Mouse (Mus musculus) myocyte (in vitro differentiated cells): ENCODE data around the gene Anxa11. TPM values are rescaled to one million over a fixed set of nuclear protein-coding genes. Genes with fewer than 3 reads are reported as not detected.

Source experiments
- H3K27me3 ChIP-seq: one replicate; pipeline ENCODE4 v1.6.1; 2011; ENCODE audit not compliant: control insufficient read depth, insufficient read depth, insufficient read length
- H3K36me3 ChIP-seq: one replicate; pipeline ENCODE4 v1.6.1; 2011; ENCODE audit not compliant: control insufficient read depth, insufficient read depth
- H3K4me2 ChIP-seq: one replicate; pipeline ENCODE4 v1.6.1; 2011; ENCODE audit warnings: low read depth, control low read depth
- H3K4me3 ChIP-seq: one replicate; pipeline ENCODE4 v1.5.1; 2011; ENCODE audit warnings: mild to moderate bottlenecking, control low read depth, moderate library complexity
- H3K79me2 ChIP-seq: one replicate; pipeline ENCODE4 v1.6.1; 2011; ENCODE audit not compliant: control insufficient read depth, insufficient read depth
- H3ac ChIP-seq: one replicate; pipeline ENCODE4 v1.6.1; 2011; ENCODE audit not compliant: control insufficient read depth, insufficient read length
- CEBPB ChIP-seq: IDR thresholded peaks from 2 replicates; pipeline ENCODE4 v1.6.1; 2011; ENCODE audit warnings: mild to moderate bottlenecking, moderate library complexity; ENCODE audit not compliant: poor library complexity, insufficient read depth, severe bottlenecking
- E2F4 ChIP-seq: IDR thresholded peaks from one replicate; pipeline ENCODE4 v1.6.1; 2011; ENCODE audit warnings: mild to moderate bottlenecking, control low read depth, moderate library complexity; ENCODE audit not compliant: insufficient read depth
- MAX ChIP-seq: IDR thresholded peaks from one replicate; pipeline ENCODE4 v1.6.1; 2011; ENCODE audit warnings: low read depth, mild to moderate bottlenecking, control low read depth
- MYOD1 ChIP-seq, 3 experiments: IDR thresholded peaks; one replicate each; pipeline ENCODE4 v1.6.1; 2011; ENCODE audit warnings: control low read depth in 2 of 3, low read depth in 2 of 3, mild to moderate bottlenecking in 2 of 3, moderate library complexity in 1 of 3; ENCODE audit not compliant: insufficient read length in 2 of 3, control insufficient read depth in 1 of 3
- MYOG ChIP-seq, 3 experiments: IDR thresholded peaks; one replicate each; pipeline ENCODE4 v1.6.1; 2011; ENCODE audit warnings: control low read depth in 2 of 3, low read depth in 2 of 3, mild to moderate bottlenecking in 2 of 3; ENCODE audit not compliant: insufficient read length in 2 of 3, control insufficient read depth in 1 of 3, insufficient read depth in 1 of 3
- POLR2A ChIP-seq: IDR thresholded peaks from one replicate; pipeline ENCODE4 v1.6.1; 2011; ENCODE audit warnings: low read depth, mild to moderate bottlenecking, control low read depth, moderate library complexity; ENCODE audit not compliant: insufficient read length
- POLR2AphosphoS2 ChIP-seq: IDR thresholded peaks from one replicate; pipeline ENCODE4 v1.6.1; 2011; ENCODE audit warnings: low read depth, control low read depth; ENCODE audit not compliant: insufficient read length
- REST ChIP-seq: IDR thresholded peaks from one replicate; pipeline ENCODE4 v1.6.1; 2011; ENCODE audit warnings: mild to moderate bottlenecking, control low read depth, moderate library complexity; ENCODE audit not compliant: insufficient read depth, insufficient read length
- SRF ChIP-seq: IDR thresholded peaks from one replicate; pipeline ENCODE4 v1.6.1; 2011; ENCODE audit warnings: low read depth; ENCODE audit not compliant: control insufficient read depth, insufficient read length
- TCF12 ChIP-seq: IDR thresholded peaks from one replicate; pipeline ENCODE4 v1.6.1; 2011; ENCODE audit warnings: mild to moderate bottlenecking, control low read depth; ENCODE audit not compliant: poor library complexity, insufficient read depth, severe bottlenecking
- TCF3 ChIP-seq: IDR thresholded peaks from one replicate; pipeline ENCODE4 v1.6.1; 2011; ENCODE audit warnings: low read depth, control low read depth; ENCODE audit not compliant: insufficient read length
- USF1 ChIP-seq: IDR thresholded peaks from one replicate; pipeline ENCODE4 v1.6.1; 2011; ENCODE audit warnings: low read depth, mild to moderate bottlenecking, control low read depth, moderate library complexity
- polyA plus RNA-seq: library from polyadenylated mRNA; unstranded; fragments of >200 nt; fragmentation: generic; extraction: Trizol; gene quantifications from one replicate; pipeline ENCODE4 v1.2.1, GENCODE M21; 2012; ENCODE audit warnings: missing spikeins

The Anxa11 gene
- polyA plus RNA-seq, 1 experiment = 140 TPM

- H3ac ChIP-seq = no peak overlapping the region
- no peak overlapping the region for H3K4me3 ChIP-seq
- H3K27me3 ChIP-seq = no peaks in the 10 kb centered on the region
- H3K4me2 ChIP-seq = no peak overlapping the region
- H3K36me3 ChIP-seq = no peaks in the 10 kb centered on the region
- H3K79me2 ChIP-seq = no peaks in the 10 kb centered on the region
- TF ChIP-seq MAX (no peak), E2F4 (no peak)
These were observed 27.8 kb upstream of the Anxa11 start for GRCm38 (mm10) chr14:25814140-25814539.

GRCm38 (mm10) chr14:25816416-25816815, 25.5 kb upstream of the Anxa11 start:
- no peaks in the 10 kb centered on the region for H3K79me2 ChIP-seq
- H3K27me3 ChIP-seq = no peaks in the 10 kb centered on the region
- peak overlapping the region; percentile 51 for H3K4me2 ChIP-seq
- no peak overlapping the region for H3K4me3 ChIP-seq
- no peak overlapping the region for H3ac ChIP-seq
- TF ChIP-seq MYOD1 (IDR thresholded peaks at IDR 0.05; ENCODE audit: control insufficient read depth in 1 of 3, insufficient read length in 2 of 3, low read depth in 2 of 3) = peak in 1 of 3 experiments; percentile 20
- no peak for TF ChIP-seq USF1
- H3K36me3 ChIP-seq = no peaks in the 10 kb centered on the region

GRCm38 (mm10) chr14:25822584-25822983, 19.4 kb upstream of the Anxa11 start:
- Histone ChIP-seq H3K79me2 (no peaks in the 10 kb centered on the region), H3K4me3 (no peak overlapping the region), H3K4me2 (no peak overlapping the region), H3ac (no peak overlapping the region), H3K27me3 (no peaks in the 10 kb centered on the region), H3K36me3 (no peaks in the 10 kb centered on the region)
- no peak for TF ChIP-seq CEBPB
- no peak for TF ChIP-seq MYOG (IDR thresholded peaks at IDR 0.05; ENCODE audit: control insufficient read depth in 1 of 3, insufficient read depth in 1 of 3, insufficient read length in 2 of 3, low read depth in 2 of 3)
- no peak for TF ChIP-seq POLR2AphosphoS2
- TF ChIP-seq REST = no peak
- no peak for TF ChIP-seq E2F4
- no peak for TF ChIP-seq MYOD1 (IDR thresholded peaks at IDR 0.05; ENCODE audit: control insufficient read depth in 1 of 3, insufficient read length in 2 of 3, low read depth in 2 of 3)
- TF ChIP-seq TCF3 = no peak

GRCm38 (mm10) chr14:25824995-25825394, 17.0 kb upstream of the Anxa11 start:
- Histone ChIP-seq H3K79me2 (no peaks in the 10 kb centered on the region), H3K4me3 (no peak overlapping the region), H3K36me3 (no peaks in the 10 kb centered on the region), H3K4me2 (no peak overlapping the region), H3K27me3 (no peaks in the 10 kb centered on the region), H3ac (no peak overlapping the region)
- TF ChIP-seq MYOD1 (IDR thresholded peaks at IDR 0.05; ENCODE audit: control insufficient read depth in 1 of 3, insufficient read length in 2 of 3, low read depth in 2 of 3) (no peak), USF1 (no peak), E2F4 (no peak), TCF3 (no peak)

GRCm38 (mm10) chr14:25825880-25826626, 15.9 kb upstream of the Anxa11 start:
- TF ChIP-seq USF1 = no peak
- no peak for TF ChIP-seq TCF3
- no peak for TF ChIP-seq REST
- TF ChIP-seq MYOD1 (IDR thresholded peaks at IDR 0.05; ENCODE audit: control insufficient read depth in 1 of 3, insufficient read length in 2 of 3, low read depth in 2 of 3) = no peak
- TF ChIP-seq POLR2AphosphoS2 = no peak
- no peak for TF ChIP-seq E2F4
- no peak for TF ChIP-seq MAX
- no peak for TF ChIP-seq POLR2A

GRCm38 (mm10) chr14:25826866-25827265, 15.1 kb upstream of the Anxa11 start:
- H3K4me2 ChIP-seq = no peak overlapping the region
- H3K79me2 ChIP-seq = no peaks in the 10 kb centered on the region
- no peaks in the 10 kb centered on the region for H3K36me3 ChIP-seq
- no peak for TF ChIP-seq TCF12
- TF ChIP-seq POLR2AphosphoS2 = no peak
- TF ChIP-seq USF1 = no peak
- TF ChIP-seq POLR2A = no peak
- no peak for TF ChIP-seq TCF3
- TF ChIP-seq CEBPB = no peak
- no peak for TF ChIP-seq MAX
- no peak for TF ChIP-seq SRF
- TF ChIP-seq E2F4 = no peak
- no peak for TF ChIP-seq REST
- TF ChIP-seq MYOD1 (IDR thresholded peaks at IDR 0.05; ENCODE audit: control insufficient read depth in 1 of 3, insufficient read length in 2 of 3, low read depth in 2 of 3) = no peak
- no peak overlapping the region for H3K4me3 ChIP-seq
- no peak overlapping the region for H3ac ChIP-seq
- no peaks in the 10 kb centered on the region for H3K27me3 ChIP-seq

More at GRCm38 (mm10) chr14:25825880-25826626, 15.9 kb upstream of the Anxa11 start:
- H3K4me2 ChIP-seq = no peak overlapping the region
- H3K4me3 ChIP-seq = no peak overlapping the region
- no peak overlapping the region for H3ac ChIP-seq
- no peaks in the 10 kb centered on the region for H3K79me2 ChIP-seq
- H3K36me3 ChIP-seq = no peaks in the 10 kb centered on the region
- no peaks in the 10 kb centered on the region for H3K27me3 ChIP-seq
